Mouse (Mus musculus): ENCODE data around the gene Alg2. TPM values are rescaled to one million over a fixed set of nuclear protein-coding genes. Genes with fewer than 3 reads are reported as not detected.

The Alg2 gene
- polyA plus RNA-seq, 1 experiment from 2014 or later, result 61.1 TPM

- Histone ChIP-seq H3K36me3 (no peaks in the 10 kb centered on the region), H3K4me1 (no peaks in the 10 kb centered on the region), H3K9me3 (replicated peaks) (no peaks in the 10 kb centered on the region), H3K9ac (no peak overlapping the region), H3K27me3 (no peaks in the 10 kb centered on the region), H3K4me3 (replicated peaks) (no peak overlapping the region), H3K4me2 (replicated peaks) (no peak overlapping the region), H3K27ac (replicated peaks) (no peak overlapping the region)
- ATAC-seq (ENCODE audit: insufficient number of reproducible peaks, low FRiP score, low TSS enrichment, low read depth), result no peak
- 26% methylated on average over 18 of the region's 18 CpGs for WGBS
Measured at GRCm38 (mm10) chr4:47449586-47450522, 24.3 kb downstream of the Alg2 start.

- no peaks in the 10 kb centered on the region for H3K27me3 ChIP-seq
- 37% methylated on average over 5 of the region's 5 CpGs for WGBS
- H3K36me3 ChIP-seq, result no peaks in the 10 kb centered on the region
- no peak overlapping the region for H3K27ac ChIP-seq (replicated peaks)
- no peak overlapping the region for H3K9ac ChIP-seq
- H3K9me3 ChIP-seq (replicated peaks), result no peaks in the 10 kb centered on the region
- H3K4me2 ChIP-seq (replicated peaks), result no peak overlapping the region
- no peaks in the 10 kb centered on the region for H3K4me1 ChIP-seq
- ATAC-seq (ENCODE audit: insufficient number of reproducible peaks, low FRiP score, low TSS enrichment, low read depth), result no peak
- H3K4me3 ChIP-seq (replicated peaks), result no peak overlapping the region
Measured at GRCm38 (mm10) chr4:47449116-47449515, 25.0 kb downstream of the Alg2 start.

- H3K4me1 ChIP-seq, result no peaks in the 10 kb centered on the region
- no peak overlapping the region for H3K27ac ChIP-seq (replicated peaks)
- no peaks in the 10 kb centered on the region for H3K27me3 ChIP-seq
- ATAC-seq (ENCODE audit: insufficient number of reproducible peaks, low FRiP score, low TSS enrichment, low read depth), result no peak
- WGBS, result 81% methylated on average over 3 of the region's 3 CpGs
- H3K4me2 ChIP-seq (replicated peaks), result no peak overlapping the region
- H3K9ac ChIP-seq, result no peak overlapping the region
- no peaks in the 10 kb centered on the region for H3K9me3 ChIP-seq (replicated peaks)
- H3K36me3 ChIP-seq, result no peaks in the 10 kb centered on the region
- no peak overlapping the region for H3K4me3 ChIP-seq (replicated peaks)
Measured at GRCm38 (mm10) chr4:47448526-47448925, 25.6 kb downstream of the Alg2 start.

- peaks cover 12% of the 10 kb centered on the region for H3K4me1 ChIP-seq
- WGBS, result 87% methylated on average over 11 of the region's 11 CpGs
- no peak for ATAC-seq (ENCODE audit: insufficient number of reproducible peaks, low FRiP score, low TSS enrichment, low read depth)
- H3K27ac ChIP-seq (replicated peaks), result no peak overlapping the region
- H3K4me3 ChIP-seq (replicated peaks), result no peak overlapping the region
- H3K9me3 ChIP-seq (replicated peaks), result no peaks in the 10 kb centered on the region
- H3K27me3 ChIP-seq, result no peaks in the 10 kb centered on the region
- H3K36me3 ChIP-seq, result no peaks in the 10 kb centered on the region
- H3K9ac ChIP-seq, result no peak overlapping the region
- no peak overlapping the region for H3K4me2 ChIP-seq (replicated peaks)
Measured at GRCm38 (mm10) chr4:47440951-47441350, 33.2 kb downstream of the Alg2 start.

- no peak for ATAC-seq (ENCODE audit: insufficient number of reproducible peaks, low FRiP score, low TSS enrichment, low read depth)
- Histone ChIP-seq H3K9me3 (replicated peaks) (no peaks in the 10 kb centered on the region), H3K4me2 (replicated peaks) (no peak overlapping the region), H3K27me3 (no peaks in the 10 kb centered on the region), H3K36me3 (no peaks in the 10 kb centered on the region), H3K4me1 (peaks cover 12% of the 10 kb centered on the region), H3K4me3 (replicated peaks) (no peak overlapping the region), H3K27ac (replicated peaks) (no peak overlapping the region), H3K9ac (no peak overlapping the region)
- WGBS, result 80% methylated on average over 6 of the region's 6 CpGs
Measured at GRCm38 (mm10) chr4:47438956-47439355, 35.2 kb downstream of the Alg2 start.

- H3K36me3 ChIP-seq, result no peaks in the 10 kb centered on the region
- peak overlapping the region; percentile 61 for H3K4me3 ChIP-seq (replicated peaks)
- WGBS, result under 1% methylated on average over 33 of the region's 33 CpGs
- peak overlapping the region; percentile 77 for H3K27ac ChIP-seq (replicated peaks)
- peak overlapping the region; percentile 59 for H3K9ac ChIP-seq
- H3K9me3 ChIP-seq (replicated peaks), result no peaks in the 10 kb centered on the region
- ATAC-seq (ENCODE audit: insufficient number of reproducible peaks, low FRiP score, low TSS enrichment, low read depth), result peak; percentile 83
- H3K4me1 ChIP-seq, result peaks cover 12% of the 10 kb centered on the region
- H3K27me3 ChIP-seq, result no peaks in the 10 kb centered on the region
- H3K4me2 ChIP-seq (replicated peaks), result peak overlapping the region; percentile 95
Measured at GRCm38 (mm10) chr4:47437365-47438340, 36.5 kb downstream of the Alg2 start.

- no peaks in the 10 kb centered on the region for H3K27me3 ChIP-seq
- ATAC-seq (ENCODE audit: insufficient number of reproducible peaks, low FRiP score, low TSS enrichment, low read depth), result no peak
- peaks cover 12% of the 10 kb centered on the region for H3K4me1 ChIP-seq
- no peak overlapping the region for H3K4me2 ChIP-seq (replicated peaks)
- H3K27ac ChIP-seq (replicated peaks), result no peak overlapping the region
- no peaks in the 10 kb centered on the region for H3K9me3 ChIP-seq (replicated peaks)
- no peak overlapping the region for H3K9ac ChIP-seq
- 77% methylated on average over 28 of the region's 28 CpGs for WGBS
- H3K36me3 ChIP-seq, result no peaks in the 10 kb centered on the region
- H3K4me3 ChIP-seq (replicated peaks), result no peak overlapping the region
Measured at GRCm38 (mm10) chr4:47435566-47436360, 38.4 kb downstream of the Alg2 start.

- H3K36me3 ChIP-seq, result no peaks in the 10 kb centered on the region
- no peaks in the 10 kb centered on the region for H3K9me3 ChIP-seq (replicated peaks)
- no peak overlapping the region for H3K4me2 ChIP-seq (replicated peaks)
- WGBS, result 73% methylated on average over 12 of the region's 12 CpGs
- H3K27me3 ChIP-seq, result no peaks in the 10 kb centered on the region
- H3K4me3 ChIP-seq (replicated peaks), result no peak overlapping the region
- no peak overlapping the region for H3K27ac ChIP-seq (replicated peaks)
- H3K4me1 ChIP-seq, result peaks cover 12% of the 10 kb centered on the region
- no peak for ATAC-seq (ENCODE audit: insufficient number of reproducible peaks, low FRiP score, low TSS enrichment, low read depth)
- H3K9ac ChIP-seq, result no peak overlapping the region
Measured at GRCm38 (mm10) chr4:47435131-47435530, 39.0 kb downstream of the Alg2 start.

- Histone ChIP-seq H3K4me3 (replicated peaks) (no peak overlapping the region), H3K4me1 (peaks cover 8% of the 10 kb centered on the region; the same call in 1 of the 2 replicates), H3K27me3 (no peaks in the 10 kb centered on the region), H3K9me3 (replicated peaks) (no peaks in the 10 kb centered on the region), H3K36me3 (no peaks in the 10 kb centered on the region), H3K4me2 (replicated peaks) (no peak overlapping the region), H3K9ac (no peak overlapping the region), H3K27ac (replicated peaks) (no peak overlapping the region)
- WGBS, result 90% methylated on average over 7 of the region's 7 CpGs
- no peak for ATAC-seq (ENCODE audit: insufficient number of reproducible peaks, low FRiP score, low TSS enrichment, low read depth)
Measured at GRCm38 (mm10) chr4:47432766-47433165, 41.4 kb downstream of the Alg2 start.

- Histone ChIP-seq H3K4me2 (replicated peaks) (no peak overlapping the region), H3K4me1 (no peaks in the 10 kb centered on the region), H3K9me3 (replicated peaks) (no peaks in the 10 kb centered on the region), H3K9ac (no peak overlapping the region), H3K27me3 (no peaks in the 10 kb centered on the region), H3K4me3 (replicated peaks) (no peak overlapping the region), H3K36me3 (no peaks in the 10 kb centered on the region), H3K27ac (replicated peaks) (no peak overlapping the region)
- WGBS, result 86% methylated on average over 5 of the region's 5 CpGs
- no peak for ATAC-seq (ENCODE audit: insufficient number of reproducible peaks, low FRiP score, low TSS enrichment, low read depth)
Measured at GRCm38 (mm10) chr4:47431081-47431480, 43.1 kb downstream of the Alg2 start.
